Mouse (Mus musculus) urinary bladder, adult 18-20 months (tissue): ENCODE data around the gene Dgcr8.
"Not testable (repeated sequence)": the region's sequence is repeated elsewhere in the genome, so short reads cannot be mapped to it uniquely, and the experiment has no call there.

Experiments used
- DNase-seq, 2 experiments: peaks; one replicate each; pipeline ENCODE4 v3.0.0; 2022; ENCODE audit warnings: low spot score in 2 of 2, mixed read lengths in 2 of 2

Gene Dgcr8

DNA sequence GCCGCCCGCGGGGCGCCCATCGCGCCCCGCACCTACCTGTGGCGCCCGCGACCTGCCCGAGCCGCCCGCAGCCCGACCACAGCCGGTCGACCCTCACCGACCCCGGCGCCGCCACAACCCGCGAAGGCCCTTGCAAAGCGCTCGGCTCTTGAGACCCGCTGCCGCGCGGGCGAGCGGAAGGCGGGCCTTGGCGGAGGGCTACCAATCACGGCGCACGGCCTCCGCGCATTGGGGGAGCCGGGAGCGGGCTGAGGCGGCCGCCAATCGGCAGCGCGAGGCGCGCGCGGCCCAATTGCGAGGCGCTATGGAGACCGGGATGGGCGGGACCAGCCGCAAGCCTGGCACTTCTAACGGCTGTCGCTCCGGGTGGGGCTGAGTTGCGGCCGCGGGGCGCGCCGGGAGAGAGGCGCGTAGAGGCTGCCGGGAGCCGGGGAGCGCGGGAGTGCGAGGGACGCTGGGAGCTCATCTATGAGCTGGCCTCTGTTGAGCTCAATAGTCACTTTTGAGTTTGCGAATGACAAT lies at the start of gene Dgcr8:
Gene Dgcr8 (minus strand): TSS at position 180 of the 522 bp plus-strand sequence.
- peak; percentile 90 to 97 for DNase-seq

DNA sequence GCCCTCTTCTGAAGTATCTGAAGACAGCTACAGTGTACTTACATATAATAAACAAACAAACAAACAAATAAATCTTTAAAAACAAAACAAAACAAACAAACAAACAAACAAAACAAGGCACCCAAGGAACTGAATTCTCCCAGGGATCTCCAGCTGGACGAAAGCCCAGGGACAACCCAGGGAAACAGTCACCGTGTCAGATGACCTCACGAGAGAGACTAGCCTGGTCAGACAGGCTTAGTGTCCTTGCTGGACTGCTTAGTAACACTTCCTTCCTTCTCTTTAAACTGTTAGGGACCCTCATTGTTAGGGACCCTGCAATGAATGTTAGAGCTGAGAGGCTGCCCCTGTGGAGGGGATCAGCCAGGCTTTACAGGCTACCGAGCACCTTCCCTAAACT lies 48.2 kb upstream of the Dgcr8 start:
- DNase-seq: no peak

DNA sequence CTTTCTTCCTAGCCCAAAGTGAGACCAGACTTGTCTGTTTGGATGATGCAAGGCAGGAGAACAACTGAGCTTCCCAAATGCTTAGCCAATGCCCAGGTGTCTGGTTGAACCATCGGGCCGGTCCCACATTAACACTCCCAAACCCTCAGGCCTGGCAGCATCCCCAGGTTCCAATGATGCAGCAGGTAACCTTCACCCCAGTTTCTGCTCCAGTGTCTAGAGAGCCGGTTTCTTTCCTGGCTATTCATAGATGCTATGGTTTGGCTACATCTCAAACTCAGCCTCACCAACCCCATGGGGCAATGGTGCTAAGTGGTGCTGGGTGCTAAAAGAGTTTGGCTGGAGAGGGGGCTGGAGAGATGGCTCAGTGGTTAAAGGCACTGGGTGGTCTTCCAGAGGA lies 46.9 kb upstream of the Dgcr8 start:
- DNase-seq: no peak

DNA sequence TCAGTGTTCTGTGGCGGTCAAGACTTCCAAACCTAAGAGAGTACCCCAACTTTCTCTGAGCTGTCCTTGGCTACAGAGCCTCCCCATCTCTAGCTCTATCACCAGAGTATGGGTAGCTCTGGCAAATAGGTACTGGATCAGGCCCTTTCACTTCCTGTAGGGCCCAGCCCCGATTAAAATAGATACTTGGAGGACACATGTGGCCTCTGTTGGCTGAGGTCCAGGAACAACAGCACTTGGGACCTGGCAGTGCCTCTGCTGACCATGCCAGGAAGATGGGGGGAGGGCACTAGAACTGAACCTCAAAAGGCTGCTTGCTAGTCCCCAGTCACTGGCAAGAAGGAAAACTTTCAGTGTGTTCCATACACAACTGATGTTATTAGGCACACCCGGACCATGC lies 44.9 kb upstream of the Dgcr8 start:
- no peak for DNase-seq

DNA sequence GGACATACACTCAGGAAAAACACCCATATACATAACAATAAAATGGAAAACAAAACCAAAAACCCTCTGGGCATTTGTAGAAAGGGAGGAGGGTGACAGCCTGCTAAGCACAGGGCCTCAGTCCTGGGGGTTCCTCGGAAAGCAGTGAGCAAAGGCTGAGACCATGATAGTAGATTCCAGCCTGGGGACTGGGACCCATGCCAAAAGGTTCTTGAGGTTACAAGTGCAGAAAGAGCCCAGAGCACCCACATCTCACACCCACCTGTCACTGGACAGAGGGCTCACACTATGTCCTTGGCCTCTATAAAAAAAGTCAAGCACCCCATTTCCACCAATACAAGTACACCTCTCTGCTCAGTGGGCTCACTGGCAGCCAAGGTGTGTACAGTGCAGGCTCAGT lies 39.5 kb upstream of the Dgcr8 start:
- DNase-seq: no peak

DNA sequence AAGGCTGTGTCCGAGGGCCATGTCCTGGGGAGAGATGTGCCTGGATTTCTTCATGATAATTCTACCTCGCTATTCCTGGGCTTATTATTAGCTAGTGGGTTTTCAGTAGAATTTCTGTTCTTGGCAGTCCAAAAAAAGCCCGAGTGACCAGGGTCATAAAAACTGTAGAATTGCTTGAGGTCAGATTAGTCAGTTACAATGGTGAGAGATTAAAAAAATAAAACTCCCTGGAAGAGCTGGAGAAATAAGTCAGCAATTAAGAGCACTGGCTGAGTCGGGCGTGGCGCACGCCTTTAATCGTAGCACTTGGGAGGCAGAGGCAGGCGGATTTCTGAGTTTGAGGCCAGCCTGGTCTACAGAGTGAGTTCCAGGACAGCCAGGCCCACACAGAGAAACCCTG lies 38.9 kb upstream of the Dgcr8 start:
- DNase-seq: no peak

DNA sequence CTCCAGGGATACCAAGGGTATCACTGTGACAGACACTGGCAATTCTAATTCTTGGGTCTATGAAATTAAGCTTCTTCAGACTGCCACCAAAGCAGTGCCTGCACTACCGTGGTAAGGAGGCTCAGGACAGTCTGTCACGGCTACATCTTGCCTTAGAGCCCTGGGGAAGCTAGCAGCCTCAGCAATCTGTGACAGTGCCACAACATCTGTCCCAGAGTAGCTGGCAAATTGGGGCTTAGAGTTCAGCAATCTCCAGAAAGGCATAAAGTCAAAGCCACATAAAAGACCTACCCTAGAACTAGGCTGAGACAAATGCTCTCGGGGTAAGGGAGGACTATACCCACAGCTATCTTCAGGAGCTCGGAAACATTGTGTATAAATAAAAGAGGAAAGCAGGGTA lies 36.7 kb upstream of the Dgcr8 start:
- DNase-seq: no peak

DNA sequence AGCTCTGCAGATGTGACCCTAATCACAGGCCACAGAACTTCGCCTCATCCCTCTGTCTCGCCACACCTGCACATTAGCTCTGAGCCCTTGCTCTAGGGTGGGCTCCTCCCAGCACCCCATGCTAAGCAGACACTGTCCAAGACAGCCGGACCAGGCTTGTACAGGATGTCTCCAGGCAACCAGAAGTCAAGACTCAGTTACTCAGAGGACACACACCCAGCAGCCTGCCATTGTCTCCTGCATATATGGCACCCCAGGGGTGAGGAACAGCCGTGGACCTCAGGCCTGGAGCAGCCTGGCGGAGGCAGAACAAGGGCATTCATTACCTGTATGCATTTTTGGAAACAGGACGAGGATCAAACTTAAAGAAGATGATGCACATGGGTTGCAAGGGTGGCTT lies 35.0 kb upstream of the Dgcr8 start:
- no peak for DNase-seq

DNA sequence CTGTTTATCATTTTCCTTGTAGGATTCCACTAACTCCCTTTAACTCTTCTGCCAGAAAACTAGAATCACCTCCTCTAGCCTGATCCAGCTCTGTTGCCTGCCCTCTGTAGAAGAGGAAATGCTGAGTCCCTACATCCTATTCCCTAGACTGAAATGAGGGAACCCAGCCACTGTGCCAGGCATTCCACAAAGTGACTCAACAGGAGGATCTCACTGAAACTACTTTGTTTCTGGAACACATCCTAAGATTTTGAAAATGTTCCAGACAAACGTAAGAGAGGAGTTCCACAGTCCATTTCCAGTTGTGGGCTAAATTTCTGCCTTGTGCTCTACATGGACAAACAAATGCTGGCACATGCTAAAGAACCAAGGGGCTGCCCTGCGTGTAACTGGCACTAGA lies 34.4 kb upstream of the Dgcr8 start:
- no peak for DNase-seq

DNA sequence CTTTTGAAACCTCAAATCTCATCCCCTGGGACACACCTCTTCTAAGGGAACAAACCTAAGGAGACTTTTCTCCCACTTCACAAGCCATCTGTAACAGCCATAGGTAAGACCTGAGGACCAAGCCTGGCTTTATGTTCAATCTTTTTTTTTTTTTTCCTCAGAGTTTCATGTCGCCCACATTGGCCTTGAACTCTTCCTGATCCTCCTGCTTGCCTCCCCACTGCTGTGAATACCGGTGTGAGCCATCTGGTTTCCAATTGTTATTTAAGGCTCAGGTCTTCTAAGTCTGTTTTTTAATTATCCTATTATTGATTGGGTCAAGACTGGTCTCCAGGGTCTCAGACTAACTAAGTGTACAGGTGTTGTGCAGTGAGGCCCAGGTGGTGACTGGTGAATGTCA lies 32.4 kb upstream of the Dgcr8 start:
- no peak for DNase-seq

DNA sequence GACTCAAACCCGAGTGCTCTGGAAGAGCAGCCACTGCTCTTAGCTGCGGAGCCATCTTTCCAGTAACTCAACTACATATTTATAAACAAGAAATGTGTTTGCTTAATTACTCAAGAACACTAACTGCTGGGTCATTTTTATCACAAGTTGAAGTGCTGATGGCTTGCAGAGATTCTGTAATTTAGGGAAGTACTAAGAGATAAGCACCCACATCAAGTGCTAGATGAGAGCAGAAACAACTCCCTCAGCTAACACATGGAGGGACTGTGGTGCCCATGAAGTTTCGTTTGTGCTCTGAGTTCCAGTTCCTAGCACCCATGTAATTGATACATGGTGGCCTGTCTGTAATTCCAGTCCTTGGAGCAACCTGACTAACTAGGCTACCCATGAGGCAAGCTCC lies 29.9 kb upstream of the Dgcr8 start:
- no peak for DNase-seq

DNA sequence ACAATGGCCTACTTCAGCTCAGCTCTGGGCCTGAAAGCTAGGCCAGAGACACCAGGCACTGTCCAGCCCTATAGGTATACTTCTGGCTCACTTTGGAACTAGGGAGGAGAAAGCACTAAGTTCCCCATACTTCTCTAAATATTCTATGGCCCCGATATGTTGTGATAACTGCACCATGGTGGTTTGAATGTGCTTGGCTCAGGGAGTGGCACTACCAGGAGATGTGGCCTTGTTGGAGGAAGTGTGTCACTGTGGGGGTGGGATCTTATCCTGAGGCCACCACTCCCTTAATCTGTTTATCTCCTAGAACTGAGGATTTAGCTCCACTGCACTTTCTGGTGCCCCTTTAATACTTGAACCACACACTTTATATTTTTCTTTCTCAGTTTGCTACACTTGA lies 19.1 kb upstream of the Dgcr8 start:
- DNase-seq: no peak

DNA sequence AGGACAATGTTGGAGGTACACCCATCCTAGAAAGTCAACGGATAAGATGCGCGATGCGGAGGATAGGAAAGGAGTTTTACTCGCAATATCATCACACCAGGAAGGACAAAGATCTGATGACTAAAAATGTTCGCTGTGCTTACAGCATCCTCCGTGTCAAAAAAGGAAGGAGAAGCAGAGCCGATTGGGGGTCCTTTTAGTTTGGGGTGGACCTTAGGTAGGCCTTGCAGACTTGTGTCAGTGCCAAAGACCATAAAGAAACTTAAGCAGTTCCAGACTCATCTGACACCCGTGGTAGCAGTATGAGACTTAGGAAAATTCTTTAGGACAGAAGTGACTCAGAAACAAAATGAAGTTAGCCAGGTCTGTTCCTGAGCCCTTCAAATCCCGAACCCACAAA lies 568 bp upstream of the Dgcr8 start:
- DNase-seq: not testable (repeated sequence)

DNA sequence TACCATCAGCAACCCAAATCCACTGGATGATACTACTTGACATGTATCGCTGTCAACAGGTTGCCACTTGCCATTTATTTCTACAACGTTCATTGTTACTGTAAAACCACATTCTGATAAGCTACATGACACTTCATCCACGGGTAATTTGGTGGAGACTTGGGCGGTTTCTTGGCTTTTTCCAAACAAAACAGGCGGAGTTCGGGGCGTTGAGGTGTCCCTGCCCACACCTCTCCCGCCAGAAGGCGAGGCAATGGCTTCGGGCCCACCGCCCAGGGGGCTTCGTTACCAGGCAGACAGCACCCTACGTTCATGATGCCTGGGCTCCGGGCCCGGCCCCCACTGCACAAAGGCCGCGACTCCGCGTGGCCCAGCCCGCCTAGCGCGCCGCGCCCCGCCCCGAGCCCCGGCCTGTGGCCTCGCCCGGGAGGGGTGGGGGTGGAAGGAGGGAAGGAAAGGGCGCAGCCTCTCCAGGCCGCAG lies 425 bp downstream of the Dgcr8 start:
- no peak for DNase-seq

DNA sequence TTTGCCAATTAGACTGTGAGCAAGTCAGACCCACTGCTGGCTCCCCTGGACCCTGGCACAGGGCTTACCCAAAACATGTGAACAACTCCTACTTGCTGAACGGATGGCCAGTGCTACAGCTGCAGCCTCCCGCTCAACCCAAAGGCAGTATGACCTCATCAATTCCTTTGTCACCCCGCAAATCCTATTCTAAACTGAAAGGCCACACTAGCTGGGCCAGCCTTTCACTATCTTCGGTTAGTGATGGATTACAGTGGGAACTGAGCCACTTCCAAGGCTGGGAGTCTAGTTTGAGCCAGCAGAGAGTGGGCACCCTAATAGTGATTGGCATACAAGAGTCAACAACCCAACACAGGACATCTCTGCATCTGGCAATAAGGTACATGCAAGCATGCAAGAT lies 880 bp downstream of the Dgcr8 start:
- no peak for DNase-seq

DNA sequence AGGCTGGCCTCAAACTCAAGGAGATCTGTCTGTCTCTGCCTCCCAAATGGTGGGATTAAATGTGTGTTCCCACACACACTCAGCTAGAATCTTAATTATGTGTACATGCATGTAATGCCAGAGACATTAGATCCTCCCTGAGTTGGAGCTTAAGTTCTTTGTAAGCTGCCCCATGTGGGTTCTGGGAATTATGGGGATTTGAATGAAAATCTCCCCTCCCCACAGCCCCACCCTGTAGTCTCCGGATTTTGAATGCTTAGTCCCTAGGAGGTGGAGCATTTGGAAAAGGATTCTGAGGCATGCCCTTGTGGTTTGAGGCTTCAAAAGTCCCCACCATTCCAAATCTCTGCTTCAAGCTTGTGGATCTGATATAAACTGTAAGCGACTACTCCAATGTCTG lies 13.9 kb downstream of the Dgcr8 start:
- DNase-seq: no peak

DNA sequence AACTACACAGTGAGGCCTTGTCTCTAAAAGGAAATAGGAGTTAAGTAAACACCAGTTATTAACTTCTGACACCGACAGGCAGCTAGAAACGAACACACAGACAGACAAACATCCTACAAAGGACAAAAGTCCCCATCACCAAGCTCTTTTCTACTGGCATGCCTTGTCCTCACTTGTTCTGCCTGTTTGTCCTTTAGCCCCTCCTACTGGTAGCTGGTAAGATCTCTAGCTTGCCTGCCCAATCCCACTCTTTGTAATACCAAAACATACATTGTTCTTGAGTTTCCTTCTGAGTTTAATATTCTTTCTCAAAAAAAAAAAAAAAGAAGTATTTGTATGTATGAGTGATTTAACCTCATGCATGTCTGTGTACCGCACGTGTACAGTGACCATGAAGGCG lies 20.9 kb downstream of the Dgcr8 start:
- DNase-seq: no peak

DNA sequence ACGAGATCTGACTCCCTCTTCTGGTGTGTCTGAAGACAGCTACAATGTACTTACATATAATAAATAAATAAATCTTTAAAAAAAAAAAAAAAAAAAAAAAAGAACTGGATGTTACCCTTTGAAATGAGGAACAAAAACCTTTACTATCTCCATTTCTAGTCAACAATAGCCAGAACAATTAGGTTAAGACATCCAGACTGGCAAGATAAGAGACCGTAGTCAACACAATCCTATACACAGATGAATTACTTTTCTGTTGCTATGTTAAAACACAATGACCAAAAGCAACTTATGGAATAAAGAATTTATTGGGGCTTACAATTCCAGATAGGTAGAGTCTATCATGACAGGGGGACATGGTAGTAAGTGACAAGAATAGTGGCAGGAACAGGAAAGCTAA lies 24.0 kb downstream of the Dgcr8 start:
- DNase-seq: no peak

DNA sequence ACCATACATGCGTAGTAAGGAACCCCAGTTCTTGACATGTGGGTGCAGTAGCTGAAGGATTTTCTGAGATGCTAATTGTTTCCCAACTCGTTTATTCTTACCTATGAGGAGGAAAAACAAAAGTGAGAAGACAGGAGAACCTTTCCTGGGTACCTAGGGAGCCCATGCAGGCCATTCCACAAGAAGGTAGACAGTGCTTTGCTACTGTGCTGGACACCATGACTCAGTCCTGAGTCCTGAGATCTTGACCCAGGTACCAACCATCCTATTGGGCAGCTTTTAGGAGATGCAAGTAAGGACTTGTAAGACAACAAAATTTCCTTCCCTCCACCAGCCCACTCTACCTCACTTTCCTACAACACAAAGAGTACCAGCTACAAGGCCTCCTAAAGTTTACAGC lies 30.8 kb downstream of the Dgcr8 start, which contains the start of gene Gm49776:
Gene Gm49776 (minus strand): TSS at position 101 of the 400 bp plus-strand sequence.
- DNase-seq: no peak

DNA sequence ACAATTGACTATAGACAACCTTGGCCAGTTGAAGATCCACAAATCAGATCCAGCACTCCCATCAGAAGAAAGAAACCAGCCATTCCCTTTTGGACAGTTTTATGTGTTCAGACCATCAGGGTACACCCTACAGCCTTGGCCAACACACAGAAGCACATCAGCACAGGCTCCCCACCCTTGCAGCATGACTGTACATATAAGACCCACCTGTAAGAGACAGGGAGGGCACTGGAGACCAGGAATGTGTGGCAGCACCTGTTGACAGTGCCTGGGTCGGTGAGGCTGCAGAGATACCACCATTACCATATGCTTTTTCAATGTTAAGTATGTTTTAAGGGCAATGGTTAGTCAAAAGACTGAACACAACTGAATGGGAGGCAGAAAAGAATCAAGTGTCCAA lies 35.2 kb downstream of the Dgcr8 start:
- DNase-seq: no peak

DNA sequence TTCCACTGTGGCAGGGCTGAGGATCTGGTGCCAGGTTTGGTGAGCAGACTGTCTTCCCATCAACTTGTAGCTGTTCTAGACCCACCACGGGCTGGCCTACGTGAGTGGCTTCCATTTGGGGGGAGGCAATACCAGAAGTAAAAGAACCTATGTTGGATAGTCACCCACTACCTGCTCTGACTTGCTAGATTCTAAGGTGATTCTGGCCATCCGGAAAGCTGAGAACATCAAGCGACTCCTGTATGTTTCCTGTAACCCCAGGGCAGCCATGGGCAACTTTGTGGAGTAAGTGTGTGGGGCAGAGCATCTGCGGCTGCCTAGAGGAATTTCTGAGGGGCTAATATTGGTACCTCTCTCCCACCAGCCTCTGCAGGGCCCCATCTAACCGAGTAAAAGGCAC lies 36.3 kb downstream of the Dgcr8 start:
- no peak for DNase-seq

DNA sequence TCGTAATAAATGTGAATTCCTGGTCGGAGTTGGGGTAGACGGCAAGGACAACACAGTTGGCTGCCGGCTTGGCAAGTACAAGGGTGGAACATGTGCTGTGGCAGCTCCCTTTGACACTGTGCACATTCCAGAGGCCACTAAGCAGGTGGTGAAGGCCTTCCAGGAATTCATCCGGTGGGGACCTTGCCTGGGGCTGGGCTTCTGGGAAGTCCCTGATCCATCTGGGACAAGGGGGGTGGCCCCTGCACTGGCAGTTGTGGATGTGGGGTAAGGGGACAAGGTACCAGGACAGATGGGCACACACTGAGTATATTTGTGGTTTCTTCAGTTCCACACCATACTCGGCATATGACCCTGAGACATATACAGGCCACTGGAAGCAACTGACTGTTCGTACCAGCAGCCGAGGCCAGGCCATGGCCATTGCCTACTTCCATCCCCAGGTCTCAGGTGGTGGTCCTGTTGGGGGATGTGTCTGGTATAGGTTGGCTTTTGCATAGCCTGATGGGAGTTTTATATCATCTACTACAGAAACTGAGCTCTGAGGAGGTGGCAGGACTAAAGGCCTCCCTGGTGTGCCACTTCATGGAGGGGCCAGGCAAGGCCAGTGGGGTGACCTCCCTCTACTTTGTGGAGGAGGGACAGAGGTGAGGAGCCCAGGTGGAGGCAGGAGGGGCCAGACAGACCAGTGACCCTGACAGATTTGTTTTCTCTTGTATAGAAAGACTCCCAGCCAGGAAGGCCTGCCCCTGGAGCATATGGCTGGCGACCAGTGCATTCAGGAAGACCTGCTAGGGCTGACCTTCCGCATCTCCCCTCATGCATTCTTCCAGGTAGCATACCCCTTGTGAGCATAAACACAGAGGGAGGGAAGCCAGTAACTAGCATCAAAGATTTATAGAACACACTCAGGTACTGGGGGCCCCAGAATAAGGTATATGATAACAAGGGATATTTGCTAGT lies 37.9 kb downstream of the Dgcr8 start:
- DNase-seq: no peak

DNA sequence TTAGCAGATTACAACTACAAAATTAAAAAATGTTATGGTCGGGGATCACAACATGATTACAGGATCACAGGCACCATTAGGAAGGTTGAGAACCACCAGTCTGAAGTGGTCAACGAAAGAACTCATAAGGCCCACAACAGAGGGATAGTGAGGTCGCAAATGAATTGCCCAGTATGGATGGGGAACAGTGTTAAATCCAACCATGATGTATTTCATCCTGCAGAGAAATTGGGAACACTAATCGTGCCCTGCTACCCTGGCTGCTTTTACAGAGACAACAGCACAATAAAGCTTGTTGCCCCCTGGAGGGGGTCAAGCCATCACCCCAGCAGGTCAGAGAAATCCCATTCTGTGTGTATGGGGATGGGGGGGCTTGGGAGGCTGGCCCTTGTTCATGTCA lies 38.8 kb downstream of the Dgcr8 start:
- no peak for DNase-seq
